Mouse (Mus musculus): Measurements from ENCODE around the gene Rap1gds1. TPM values are rescaled to one million over a fixed set of nuclear protein-coding genes. Genes with fewer than 3 reads are reported as not detected.
A peak's percentile ranks its signal among the peaks of the same experiment; 100 is the strongest.

Rap1gds1 gene
- polyA plus RNA-seq, 1 experiment from 2014 or later: 65.4 TPM

DNA sequence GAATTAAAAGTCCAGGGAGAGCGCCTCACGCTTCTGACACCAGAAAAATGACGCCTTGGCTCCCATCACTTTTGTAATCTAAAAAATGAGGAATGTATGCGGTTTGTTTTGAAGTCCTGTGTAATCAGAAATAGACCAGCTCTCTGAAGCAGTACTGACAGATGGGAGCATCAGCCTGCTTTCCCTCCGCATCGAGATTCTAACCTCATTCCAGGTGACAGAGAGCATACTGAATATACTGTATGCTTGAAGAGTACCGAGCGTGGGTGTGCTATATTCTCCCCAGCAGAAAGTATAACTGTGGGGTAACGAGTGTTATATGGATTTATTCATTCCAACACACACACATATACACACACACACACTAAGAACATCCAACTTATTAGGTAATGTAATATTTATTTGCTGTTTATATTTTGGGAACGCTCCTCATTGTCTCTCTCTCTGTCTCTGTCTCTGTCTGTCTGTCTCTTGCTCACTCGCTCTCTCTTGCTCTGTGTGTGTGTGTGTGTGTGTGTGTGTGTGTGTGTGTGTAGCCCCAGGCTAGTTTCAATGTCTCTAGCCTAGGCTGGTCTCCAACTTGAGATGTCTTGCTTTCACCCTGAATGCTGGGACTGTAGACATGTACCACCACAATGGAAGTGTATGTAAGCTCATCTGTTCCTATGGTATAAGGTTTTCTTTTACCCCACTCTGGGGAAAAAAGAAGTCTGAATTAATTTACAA lies 193.8 kb downstream of the Rap1gds1 start:
- no peaks in the 10 kb centered on the region for H3K9me3 ChIP-seq (replicated peaks)
- no peak overlapping the region for H3K4me3 ChIP-seq (replicated peaks)
- H3K27me3 ChIP-seq: no peaks in the 10 kb centered on the region
- ATAC-seq (ENCODE audit: insufficient number of reproducible peaks, low FRiP score, low TSS enrichment, low read depth): no peak
- no peak overlapping the region for H3K27ac ChIP-seq (replicated peaks)
- H3K4me2 ChIP-seq (replicated peaks): no peak overlapping the region
- no peaks in the 10 kb centered on the region for H3K36me3 ChIP-seq
- peaks cover 14% of the 10 kb centered on the region for H3K4me1 ChIP-seq
- WGBS: 78% methylated on average over 11 of the region's 11 CpGs
- H3K9ac ChIP-seq: no peak overlapping the region

DNA sequence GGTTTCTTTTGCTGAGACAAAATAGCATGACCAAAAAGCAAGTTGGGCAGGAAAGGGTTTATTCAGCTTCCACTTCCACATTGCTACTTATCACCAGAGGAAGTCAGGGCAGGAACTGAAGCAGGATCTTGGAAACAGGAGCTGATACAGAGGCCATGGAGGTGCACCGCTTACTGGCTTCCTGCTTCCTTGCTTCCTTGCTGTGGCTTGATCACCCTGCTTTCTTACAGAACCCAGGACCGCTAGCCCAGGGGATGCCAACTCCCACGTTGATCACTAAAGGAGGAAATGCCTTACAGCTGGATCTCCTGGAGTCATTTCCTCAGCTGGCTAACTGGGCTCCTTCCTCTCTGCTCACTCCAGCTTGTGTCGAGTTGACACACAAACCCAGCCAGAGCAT lies 197.3 kb downstream of the Rap1gds1 start:
- Histone ChIP-seq H3K36me3 (peaks cover 8% of the 10 kb centered on the region; the same call in 1 of the 2 replicates), H3K9ac (no peak overlapping the region), H3K27me3 (no peaks in the 10 kb centered on the region), H3K4me1 (peaks cover 22% of the 10 kb centered on the region), H3K4me2 (replicated peaks) (no peak overlapping the region), H3K27ac (replicated peaks) (0 out of 2 replicates have a peak overlapping the region, but pooled peaks have one; percentile 55), H3K9me3 (replicated peaks) (no peaks in the 10 kb centered on the region), H3K4me3 (replicated peaks) (no peak overlapping the region)
- 49% methylated on average over 4 of the region's 4 CpGs for WGBS
- no peak for ATAC-seq (ENCODE audit: insufficient number of reproducible peaks, low FRiP score, low TSS enrichment, low read depth)

DNA sequence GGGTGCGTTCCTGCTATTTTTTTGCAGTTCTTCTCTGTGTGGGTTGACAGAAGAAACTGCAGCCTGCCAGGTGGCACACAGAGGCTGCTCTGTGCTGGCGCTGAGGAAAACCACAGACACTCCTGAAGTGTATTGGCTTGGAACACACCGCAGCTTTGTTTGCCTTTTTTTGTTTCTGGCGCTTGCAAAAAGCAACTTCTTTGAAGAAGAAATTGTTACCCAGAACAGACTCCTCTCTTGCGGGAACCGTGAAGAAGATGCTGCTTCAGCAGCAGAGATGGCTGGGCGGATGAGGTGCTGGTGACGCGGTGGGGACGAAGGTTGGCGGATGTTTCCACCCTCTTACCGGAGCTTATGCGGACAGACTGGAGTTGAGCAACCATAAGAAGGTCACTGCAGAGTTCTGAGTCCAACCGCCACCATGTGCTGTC lies 198.1 kb downstream of the Rap1gds1 start:
- H3K36me3 ChIP-seq: peaks cover 8% of the 10 kb centered on the region; the same call in 1 of the 2 replicates

DNA sequence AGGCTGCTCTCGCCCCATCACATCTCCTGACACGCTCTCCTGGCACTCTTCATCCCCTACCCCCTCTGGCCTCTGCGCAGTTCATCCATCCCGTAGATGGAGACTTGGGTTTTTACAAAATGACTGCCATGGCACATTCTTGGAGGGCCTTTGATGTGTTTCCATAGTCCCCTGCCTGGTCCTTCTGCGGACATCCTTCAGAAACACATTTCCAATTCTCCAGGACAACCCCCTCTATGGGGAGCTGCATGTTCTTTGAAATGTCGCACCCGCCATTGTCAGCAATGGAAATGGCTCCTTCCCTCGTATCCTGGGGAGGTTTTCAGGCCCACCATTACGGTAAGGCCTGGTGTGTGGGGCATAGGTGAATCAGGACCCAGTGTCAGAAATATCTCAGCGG lies 198.6 kb downstream of the Rap1gds1 start:
- Histone ChIP-seq H3K4me2 (replicated peaks) (no peak overlapping the region), H3K27me3 (no peaks in the 10 kb centered on the region), H3K36me3 (peaks cover 8% of the 10 kb centered on the region; the same call in 1 of the 2 replicates), H3K9ac (no peak overlapping the region), H3K4me3 (replicated peaks) (no peak overlapping the region), H3K9me3 (replicated peaks) (no peaks in the 10 kb centered on the region), H3K4me1 (peaks cover 22% of the 10 kb centered on the region), H3K27ac (replicated peaks) (0 out of 2 replicates have a peak overlapping the region, but pooled peaks have one; percentile 55)
- 75% methylated on average over 10 of the region's 10 CpGs for WGBS
- ATAC-seq (ENCODE audit: insufficient number of reproducible peaks, low FRiP score, low TSS enrichment, low read depth): no peak

More for the DNA sequence above, 198.1 kb downstream of the Rap1gds1 start:
- Histone ChIP-seq H3K4me3 (replicated peaks) (no peak overlapping the region), H3K27me3 (no peaks in the 10 kb centered on the region), H3K4me1 (peaks cover 22% of the 10 kb centered on the region), H3K27ac (replicated peaks) (peak overlapping the region; percentile 55; the same call in 1 of the 2 replicates), H3K4me2 (replicated peaks) (0 out of 2 replicates have a peak overlapping the region, but pooled peaks have one; percentile 15), H3K9me3 (replicated peaks) (no peaks in the 10 kb centered on the region), H3K9ac (no peak overlapping the region)
- 62% methylated on average over 14 of the region's 14 CpGs for WGBS
- no peak for ATAC-seq (ENCODE audit: insufficient number of reproducible peaks, low FRiP score, low TSS enrichment, low read depth)

DNA sequence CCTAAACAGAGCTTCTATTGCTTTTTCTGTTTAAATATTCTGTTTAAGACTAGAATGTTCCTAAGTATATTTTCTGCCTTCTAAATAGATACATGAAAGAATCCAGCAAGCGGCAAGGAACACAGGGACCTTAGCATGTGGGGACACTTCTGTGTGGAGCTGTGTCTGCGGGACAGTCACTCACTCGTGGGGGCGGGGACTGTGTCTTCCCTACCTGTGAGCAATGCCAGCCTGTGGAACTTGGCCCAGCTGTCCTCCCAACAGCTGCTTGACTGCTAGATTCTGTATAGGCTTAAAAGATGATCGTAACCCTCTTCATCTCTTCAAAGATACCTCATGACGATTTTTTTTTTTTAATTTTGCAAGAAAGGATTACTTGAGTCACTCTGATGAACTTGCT lies 199.1 kb downstream of the Rap1gds1 start:
- Histone ChIP-seq H3K36me3 (peaks cover 8% of the 10 kb centered on the region; the same call in 1 of the 2 replicates), H3K27me3 (no peaks in the 10 kb centered on the region), H3K9me3 (replicated peaks) (no peaks in the 10 kb centered on the region), H3K4me3 (replicated peaks) (no peak overlapping the region), H3K4me2 (replicated peaks) (no peak overlapping the region), H3K4me1 (peaks cover 22% of the 10 kb centered on the region), H3K9ac (no peak overlapping the region), H3K27ac (replicated peaks) (0 out of 2 replicates have a peak overlapping the region, but pooled peaks have one; percentile 34)
- ATAC-seq (ENCODE audit: insufficient number of reproducible peaks, low FRiP score, low TSS enrichment, low read depth): no peak
- whole genome bisulfite sequencing: 77% methylated on average over 6 of the region's 6 CpGs

Other genes starting within 250 kb of the Rap1gds1 start
- gene Stpg2, start 130.5 kb upstream of the Rap1gds1 start, polyA plus RNA-seq (2015; fragmentation: Nextera tagmentation; extraction: Ambion mirVana): 0.15 TPM in 1 of 2 replicates, not detected in the other